Mouse (Mus musculus): ENCODE results near the gene Cebpg. TPM values are rescaled to one million over a fixed set of nuclear protein-coding genes. Genes with fewer than 3 reads are reported as not detected.

Cebpg gene
- 30.8 and 35.5 TPM in 2 replicates for polyA plus RNA-seq (2012; rRNA removed)

- TF ChIP-seq POLR2A (IDR thresholded peaks at IDR 0.05; ENCODE audit: control insufficient read depth, low read depth, low read length): peak; percentile 94
- TF ChIP-seq CTCF (IDR thresholded peaks at IDR 0.05; ENCODE audit: control insufficient read depth, insufficient read depth, insufficient replicate concordance, low read depth, low read length): 0 out of 2 replicates have a peak, but pooled peaks have one; percentile 3
- Histone ChIP-seq H3K27me3 (ENCODE audit: control insufficient read depth, insufficient read depth, low read length) (no peaks in the 10 kb centered on the region), H3K36me3 (ENCODE audit: control insufficient read depth, insufficient read depth, low read length) (no peaks in the 10 kb centered on the region), H3K27ac (ENCODE audit: control insufficient read depth, insufficient read depth, low read depth, low read length) (peak within 1 kb of the TSS; percentile 96), H3K4me1 (ENCODE audit: control insufficient read depth, insufficient read depth, low read length) (peaks cover 2% of the 10 kb centered on the region), H3K4me3 (ENCODE audit: control insufficient read depth, low read depth, low read length) (peak within 1 kb of the TSS; percentile 95)
These were observed at the start of gene Cebpg for GRCm38 (mm10) chr7:35056436-35056864. Gene Cebpg, minus strand, starts transcription at chr7:35056573.

GRCm38 (mm10) chr7:35099528-35099927 is 43.2 kb upstream of the Cebpg start:
- Histone ChIP-seq H3K27ac (ENCODE audit: control insufficient read depth, insufficient read depth, low read depth, low read length) (no peak overlapping the region), H3K36me3 (ENCODE audit: control insufficient read depth, insufficient read depth, low read length) (no peaks in the 10 kb centered on the region), H3K4me3 (ENCODE audit: control insufficient read depth, low read depth, low read length) (no peak overlapping the region), H3K4me1 (ENCODE audit: control insufficient read depth, insufficient read depth, low read length) (no peaks in the 10 kb centered on the region), H3K27me3 (ENCODE audit: control insufficient read depth, insufficient read depth, low read length) (no peaks in the 10 kb centered on the region)
- no peak for TF ChIP-seq CTCF (IDR thresholded peaks at IDR 0.05; ENCODE audit: control insufficient read depth, insufficient read depth, insufficient replicate concordance, low read depth, low read length)
- TF ChIP-seq POLR2A (IDR thresholded peaks at IDR 0.05; ENCODE audit: control insufficient read depth, low read depth, low read length): no peak

GRCm38 (mm10) chr7:35098777-35099176 is 42.4 kb upstream of the Cebpg start:
- H3K4me1 ChIP-seq (ENCODE audit: control insufficient read depth, insufficient read depth, low read length): no peaks in the 10 kb centered on the region
- TF ChIP-seq CTCF (IDR thresholded peaks at IDR 0.05; ENCODE audit: control insufficient read depth, insufficient read depth, insufficient replicate concordance, low read depth, low read length): no peak
- no peak for TF ChIP-seq POLR2A (IDR thresholded peaks at IDR 0.05; ENCODE audit: control insufficient read depth, low read depth, low read length)
- no peaks in the 10 kb centered on the region for H3K27me3 ChIP-seq (ENCODE audit: control insufficient read depth, insufficient read depth, low read length)
- H3K4me3 ChIP-seq (ENCODE audit: control insufficient read depth, low read depth, low read length): no peak overlapping the region
- no peaks in the 10 kb centered on the region for H3K36me3 ChIP-seq (ENCODE audit: control insufficient read depth, insufficient read depth, low read length)
- H3K27ac ChIP-seq (ENCODE audit: control insufficient read depth, insufficient read depth, low read depth, low read length): no peak overlapping the region

- Histone ChIP-seq H3K27me3 (ENCODE audit: control insufficient read depth, insufficient read depth, low read length) (no peaks in the 10 kb centered on the region), H3K4me1 (ENCODE audit: control insufficient read depth, insufficient read depth, low read length) (no peaks in the 10 kb centered on the region), H3K4me3 (ENCODE audit: control insufficient read depth, low read depth, low read length) (no peak overlapping the region), H3K27ac (ENCODE audit: control insufficient read depth, insufficient read depth, low read depth, low read length) (no peak overlapping the region), H3K36me3 (ENCODE audit: control insufficient read depth, insufficient read depth, low read length) (no peaks in the 10 kb centered on the region)
- TF ChIP-seq POLR2A (IDR thresholded peaks at IDR 0.05; ENCODE audit: control insufficient read depth, low read depth, low read length) (no peak), CTCF (IDR thresholded peaks at IDR 0.05; ENCODE audit: control insufficient read depth, insufficient read depth, insufficient replicate concordance, low read depth, low read length) (no peak)
These were observed 38.8 kb upstream of the Cebpg start for GRCm38 (mm10) chr7:35094975-35095678.

GRCm38 (mm10) chr7:35090550-35090949 is 34.2 kb upstream of the Cebpg start:
- H3K4me1 ChIP-seq (ENCODE audit: control insufficient read depth, insufficient read depth, low read length): peaks cover 5% of the 10 kb centered on the region
- H3K4me3 ChIP-seq (ENCODE audit: control insufficient read depth, low read depth, low read length): no peak overlapping the region
- peaks cover 4% of the 10 kb centered on the region; the same call in 1 of the 2 replicates for H3K27me3 ChIP-seq (ENCODE audit: control insufficient read depth, insufficient read depth, low read length)
- H3K36me3 ChIP-seq (ENCODE audit: control insufficient read depth, insufficient read depth, low read length): no peaks in the 10 kb centered on the region
- no peak overlapping the region for H3K27ac ChIP-seq (ENCODE audit: control insufficient read depth, insufficient read depth, low read depth, low read length)
- no peak for TF ChIP-seq POLR2A (IDR thresholded peaks at IDR 0.05; ENCODE audit: control insufficient read depth, low read depth, low read length)
- TF ChIP-seq CTCF (IDR thresholded peaks at IDR 0.05; ENCODE audit: control insufficient read depth, insufficient read depth, insufficient replicate concordance, low read depth, low read length): no peak

- H3K4me3 ChIP-seq (ENCODE audit: control insufficient read depth, low read depth, low read length): peak overlapping the region; percentile 76
- H3K27ac ChIP-seq (ENCODE audit: control insufficient read depth, insufficient read depth, low read depth, low read length): no peak overlapping the region
- TF ChIP-seq CTCF (IDR thresholded peaks at IDR 0.05; ENCODE audit: control insufficient read depth, insufficient read depth, insufficient replicate concordance, low read depth, low read length): no peak
- TF ChIP-seq POLR2A (IDR thresholded peaks at IDR 0.05; ENCODE audit: control insufficient read depth, low read depth, low read length): no peak
- H3K4me1 ChIP-seq (ENCODE audit: control insufficient read depth, insufficient read depth, low read length): peaks cover 5% of the 10 kb centered on the region
- H3K27me3 ChIP-seq (ENCODE audit: control insufficient read depth, insufficient read depth, low read length): peaks cover 4% of the 10 kb centered on the region; the same call in 1 of the 2 replicates
- no peaks in the 10 kb centered on the region for H3K36me3 ChIP-seq (ENCODE audit: control insufficient read depth, insufficient read depth, low read length)
These were observed 30.0 kb upstream of the Cebpg start for GRCm38 (mm10) chr7:35086271-35086861.

GRCm38 (mm10) chr7:35084565-35085360 is 28.4 kb upstream of the Cebpg start:
- H3K36me3 ChIP-seq (ENCODE audit: control insufficient read depth, insufficient read depth, low read length): no peaks in the 10 kb centered on the region
- H3K4me1 ChIP-seq (ENCODE audit: control insufficient read depth, insufficient read depth, low read length): peaks cover 5% of the 10 kb centered on the region
- TF ChIP-seq POLR2A (IDR thresholded peaks at IDR 0.05; ENCODE audit: control insufficient read depth, low read depth, low read length) (no peak), CTCF (IDR thresholded peaks at IDR 0.05; ENCODE audit: control insufficient read depth, insufficient read depth, insufficient replicate concordance, low read depth, low read length) (no peak)
- no peak overlapping the region for H3K27ac ChIP-seq (ENCODE audit: control insufficient read depth, insufficient read depth, low read depth, low read length)
- no peak overlapping the region; the same call in none of the 2 replicates for H3K4me3 ChIP-seq (ENCODE audit: control insufficient read depth, low read depth, low read length)
- peaks cover 4% of the 10 kb centered on the region; the same call in 1 of the 2 replicates for H3K27me3 ChIP-seq (ENCODE audit: control insufficient read depth, insufficient read depth, low read length)

Measured in testis, adult 2 months (tissue).